In the genomic region with DNA sequence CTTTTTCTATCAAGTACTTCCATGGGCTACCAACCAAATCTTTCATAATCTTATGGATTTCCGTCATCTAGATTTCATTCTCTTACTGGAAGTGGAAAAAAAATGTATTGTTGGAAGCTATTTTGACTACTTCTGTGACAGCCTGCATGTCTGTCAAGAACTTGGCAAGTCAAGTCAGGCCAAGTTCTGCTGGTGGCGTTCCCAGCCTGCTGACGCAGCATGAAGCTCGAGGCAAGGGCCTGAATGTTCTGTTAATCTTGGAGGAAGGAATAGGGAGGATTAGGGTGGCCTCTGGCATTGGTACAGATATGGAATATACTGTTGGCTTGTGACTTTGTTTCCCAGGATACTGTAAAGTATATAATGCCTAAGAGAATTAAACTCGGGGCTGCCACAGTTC, we compare ENCODE assay signal across 29 mouse cellular contexts. TPM values are rescaled to one million over a fixed set of nuclear protein-coding genes. Genes with fewer than 3 reads are reported as not detected.
"Had no signal": no experiment of that assay in that cellular context is flagged by ENCODE, and none has a peak within 500 bp of the region (broad histone marks: within the 10 kb centered on the region; RNA-seq: fewer than 3 reads in every experiment).

No protein-coding gene starts in this region.

- DNase-seq: kidney, adult 8-10 months; kidney, postnatal 14 days; kidney, postnatal 4 days; left cerebral cortex, postnatal 4 days; liver, postnatal 0 days; lung, embryonic 14.5 days; midbrain, embryonic 14.5 days; right cerebral cortex, postnatal 25 days; spleen, adult 18-20 months; thymus, postnatal 36 days had no signal

- H3K9ac ChIP-seq: limb, embryonic 12.5 days; limb, embryonic 15.5 days; liver, embryonic 14.5 days; liver, postnatal 0 days; lung, embryonic 14.5 days; stomach, embryonic 15.5 days had no signal

- ATAC-seq: liver, postnatal 0 days; lung, postnatal 0 days had no signal

- H3K27ac ChIP-seq: limb, embryonic 12.5 days; limb, embryonic 15.5 days; liver, embryonic 14.5 days; macrophage; stomach, embryonic 15.5 days had no signal

- H3K4me3 ChIP-seq: limb, embryonic 12.5 days; limb, embryonic 15.5 days; stomach, embryonic 15.5 days had no signal

- H3K4me1 ChIP-seq: limb, embryonic 12.5 days; limb, embryonic 15.5 days; stomach, embryonic 15.5 days had no signal

- H3K27me3 ChIP-seq: limb, embryonic 12.5 days; limb, embryonic 15.5 days; stomach, embryonic 15.5 days had no signal

- H3K36me3 ChIP-seq: limb, embryonic 12.5 days; limb, embryonic 15.5 days; stomach, embryonic 15.5 days had no signal

RNA-seq across cellular contexts. Expression of a gene that starts 39.8 kb away (rescaled TPM):
- total RNA-seq: layer of hippocampus, adult 18-20 months; layer of hippocampus, postnatal 14 days; left cerebral cortex, adult 8-10 months; left cerebral cortex, postnatal 14 days; left cerebral cortex, postnatal 4 days; megakaryocyte-erythroid progenitor cell, adult 5-6 weeks; midbrain, postnatal 0 days had no signal
- polyA plus RNA-seq: kidney, embryonic 16.5 days; limb, embryonic 12.5 days; limb, embryonic 15.5 days; liver, embryonic 11.5 days; liver, embryonic 14.5 days; liver, postnatal 0 days; lung, embryonic 14.5 days; lung, postnatal 0 days; macrophage; midbrain, embryonic 11.5 days; midbrain, embryonic 14.5 days; midbrain, postnatal 0 days; neural tube, embryonic 11.5 days; neural tube, embryonic 14.5 days; urinary bladder, adult 2 months had no signal

RNA-seq across cellular contexts. Expression of a gene that starts 56.3 kb away (rescaled TPM):
- total RNA-seq: layer of hippocampus, adult 18-20 months; layer of hippocampus, postnatal 14 days; left cerebral cortex, adult 8-10 months; left cerebral cortex, postnatal 14 days; left cerebral cortex, postnatal 4 days; megakaryocyte-erythroid progenitor cell, adult 5-6 weeks; midbrain, postnatal 0 days had no signal
- polyA plus RNA-seq: kidney, embryonic 16.5 days; limb, embryonic 12.5 days; limb, embryonic 15.5 days; liver, embryonic 11.5 days; liver, embryonic 14.5 days; liver, postnatal 0 days; lung, embryonic 14.5 days; lung, postnatal 0 days; macrophage; midbrain, embryonic 11.5 days; midbrain, embryonic 14.5 days; midbrain, postnatal 0 days; neural tube, embryonic 11.5 days; neural tube, embryonic 14.5 days; stomach, embryonic 15.5 days; thymus, postnatal 0 days; urinary bladder, adult 2 months had no signal

RNA-seq across cellular contexts. Expression of a gene that starts 58.8 kb away (rescaled TPM):
- total RNA-seq: layer of hippocampus, adult 18-20 months; layer of hippocampus, postnatal 14 days; left cerebral cortex, adult 8-10 months; left cerebral cortex, postnatal 14 days; left cerebral cortex, postnatal 4 days; megakaryocyte-erythroid progenitor cell, adult 5-6 weeks; midbrain, postnatal 0 days had no signal
- polyA plus RNA-seq: kidney, embryonic 16.5 days; limb, embryonic 12.5 days; limb, embryonic 15.5 days; liver, embryonic 11.5 days; liver, embryonic 14.5 days; liver, postnatal 0 days; lung, embryonic 14.5 days; lung, postnatal 0 days; macrophage; midbrain, embryonic 11.5 days; midbrain, embryonic 14.5 days; midbrain, postnatal 0 days; neural tube, embryonic 11.5 days; neural tube, embryonic 14.5 days; stomach, embryonic 15.5 days; thymus, postnatal 0 days; urinary bladder, adult 2 months had no signal
